Mouse (Mus musculus) neural tube, embryonic 14.5 days (tissue): ENCODE results near the gene Cideb. TPM values are rescaled to one million over a fixed set of nuclear protein-coding genes. Genes with fewer than 3 reads are reported as not detected.

Experiments used
- ATAC-seq: fragments of 200-750 bp; cut with Nextera tagmentation; 2 replicates; pipeline ENCODE4 v1.8.0; 2017; ENCODE audit warnings: low read depth, mild to moderate bottlenecking, moderate TSS enrichment, moderate library complexity
- H3K27ac ChIP-seq: fragments of 300-500 bp; sonication (generic); 2 replicates; pipeline ENCODE4 v1.5.1; 2014; ENCODE audit warnings: low read depth, mild to moderate bottlenecking, control low read depth, low read length, moderate library complexity, mixed read lengths
- H3K27me3 ChIP-seq: fragments of 300-500 bp; sonication (generic); 2 replicates; pipeline ENCODE4 v1.6.1; 2014; ENCODE audit warnings: low read length; ENCODE audit not compliant: control insufficient read depth, insufficient read depth
- H3K36me3 ChIP-seq: fragments of 300-500 bp; sonication (generic); 2 replicates; pipeline ENCODE4 v1.6.1; 2014; ENCODE audit warnings: low read length, mixed read lengths; ENCODE audit not compliant: control insufficient read depth, insufficient read depth
- H3K4me1 ChIP-seq: fragments of 300-500 bp; sonication (generic); 2 replicates; pipeline ENCODE4 v1.6.1; 2014; ENCODE audit warnings: low read length; ENCODE audit not compliant: control insufficient read depth, insufficient read depth
- H3K4me2 ChIP-seq: fragments of 300-500 bp; sonication (generic); 2 replicates; pipeline ENCODE4 v1.6.1; 2014; ENCODE audit warnings: mild to moderate bottlenecking, low read depth, low read length, control low read depth
- H3K4me3 ChIP-seq: fragments of 300-500 bp; sonication (generic); 2 replicates; pipeline ENCODE4 v1.5.1; 2014; ENCODE audit warnings: low read depth, low read length, control low read depth, mixed read lengths
- H3K9ac ChIP-seq: fragments of 300-500 bp; sonication (generic); replicated peaks from 2 replicates; pipeline ENCODE4 v1.6.1; 2014; ENCODE audit warnings: low read depth, mild to moderate bottlenecking, control low read depth, low read length, mixed read lengths
- H3K9me3 ChIP-seq: fragments of 300-500 bp; sonication (generic); 2 replicates; pipeline ENCODE4 v1.6.1; 2016; ENCODE audit warnings: low read length; ENCODE audit not compliant: control insufficient read depth
- WGBS: fragments of 180-500 bp; shearing (Covaris S2); extraction: QIAGEN DNeasy Blood & Tissue Kit; methylation state at CpG from one replicate; pipeline ENCODE4 v1.1.7; 2014; 5-methylcytosine and 5-hydroxymethylcytosine counted together
- polyA plus RNA-seq: library from polyadenylated mRNA; unstranded; fragments of >200 nt; fragmentation: Nextera tagmentation; extraction: Ambion mirVana; gene quantifications from 2 replicates; pipeline ENCODE4 v1.2.1, GENCODE M21; 2014

Cideb gene
- polyA plus RNA-seq, 1 experiment from 2014 or later = not detected

DNA sequence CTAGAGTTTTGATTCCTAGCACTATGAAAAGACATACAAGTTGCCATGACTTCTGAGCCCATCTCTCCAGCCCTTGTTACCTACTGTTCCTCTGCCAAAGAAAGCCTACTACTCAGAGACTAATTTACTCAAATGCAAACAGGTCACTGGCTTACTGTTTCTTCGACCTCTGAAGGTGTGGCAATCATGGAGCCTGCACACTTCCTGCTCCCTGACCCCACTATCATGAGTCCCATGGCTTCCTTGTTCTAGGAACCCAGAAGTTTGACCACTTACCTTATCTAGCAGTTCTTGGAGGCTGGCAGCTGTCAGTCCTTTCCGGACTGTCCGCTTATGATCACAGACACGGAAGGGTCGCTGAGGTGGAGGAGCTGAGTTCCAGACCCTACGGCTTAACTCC lies 692 bp downstream of the Cideb start:
- WGBS = 89% methylated on average over 6 of the region's 6 CpGs
- no peak overlapping the region for H3K4me3 ChIP-seq
- no peak overlapping the region for H3K4me2 ChIP-seq
- no peak for ATAC-seq
- peaks cover 26% of the 10 kb centered on the region for H3K36me3 ChIP-seq
- no peak overlapping the region for H3K27ac ChIP-seq
- no peak overlapping the region for H3K9ac ChIP-seq
- H3K27me3 ChIP-seq = peaks cover 10% of the 10 kb centered on the region
- H3K9me3 ChIP-seq = no peaks in the 10 kb centered on the region
- H3K4me1 ChIP-seq = peaks cover 7% of the 10 kb centered on the region; the same call in 1 of the 2 replicates

DNA sequence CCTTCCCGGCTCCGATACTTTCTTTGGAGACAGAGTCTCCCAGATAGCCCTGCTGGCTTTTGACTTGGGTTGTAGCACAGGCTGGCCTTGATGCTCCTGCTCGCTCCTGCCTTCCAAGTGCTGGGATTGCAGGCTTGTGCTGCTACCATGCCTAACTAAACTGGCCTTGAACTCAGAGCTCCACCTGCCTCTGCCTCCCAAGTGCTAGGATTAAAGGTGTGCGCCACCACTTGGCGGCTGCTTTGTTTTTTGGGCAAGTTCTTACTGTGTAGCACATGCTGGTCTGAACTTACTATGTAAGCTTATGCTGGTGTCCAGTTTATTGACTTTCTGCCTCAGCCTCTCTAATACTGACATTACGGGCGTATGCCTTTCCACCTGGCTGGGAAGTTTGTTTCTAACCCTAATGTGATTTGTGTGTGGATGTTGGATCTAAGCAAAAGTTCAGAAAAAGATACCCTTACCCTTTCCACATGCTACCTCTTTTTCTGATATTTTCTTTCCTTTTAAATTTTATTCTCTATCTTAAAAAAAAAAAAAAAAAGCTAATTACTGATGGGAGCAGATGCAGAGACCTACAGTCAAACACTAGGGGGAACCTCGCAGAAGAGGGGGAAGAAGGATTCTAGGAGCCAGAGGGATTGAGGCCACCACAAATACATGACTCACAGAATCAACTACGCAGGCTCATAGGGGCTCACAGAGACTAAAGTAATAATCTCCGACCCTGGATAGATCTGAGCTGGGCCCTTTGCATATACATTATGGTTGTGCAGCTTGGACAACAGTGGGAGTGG lies 11.0 kb downstream of the Cideb start:
- Histone ChIP-seq H3K36me3 (peaks cover 9% of the 10 kb centered on the region), H3K27ac (no peak overlapping the region), H3K4me3 (no peak overlapping the region), H3K9me3 (no peaks in the 10 kb centered on the region), H3K27me3 (no peaks in the 10 kb centered on the region), H3K4me2 (peak overlapping the region; percentile 96), H3K4me1 (peaks cover 23% of the 10 kb centered on the region), H3K9ac (no peak overlapping the region)
- 93% methylated on average over 10 of the region's 10 CpGs for WGBS
- no peak for ATAC-seq

DNA sequence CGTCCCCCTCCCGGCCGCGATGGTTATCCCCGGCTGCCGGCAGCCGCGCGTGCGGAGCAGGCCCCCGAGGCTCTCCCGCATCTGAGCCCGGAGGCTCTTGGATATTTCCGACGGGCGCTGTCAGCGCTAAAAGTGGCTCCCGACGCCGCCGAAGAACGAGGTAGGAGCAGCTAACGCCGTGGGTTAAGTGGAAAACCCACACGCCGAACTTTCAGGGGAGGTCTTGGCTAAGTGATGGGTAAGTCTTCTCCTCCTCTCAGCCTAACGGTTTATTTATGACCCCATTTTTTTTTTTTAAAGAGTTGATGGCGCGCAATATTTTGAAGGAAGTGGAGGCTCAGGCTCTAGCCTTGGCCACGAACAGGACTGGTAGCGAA lies 12.4 kb downstream of the Cideb start:
- Histone ChIP-seq H3K4me2 (peak overlapping the region; percentile 96), H3K4me3 (peak overlapping the region; percentile 84), H3K27me3 (no peaks in the 10 kb centered on the region), H3K9ac (peak overlapping the region; percentile 74), H3K36me3 (no peaks in the 10 kb centered on the region), H3K27ac (0 out of 2 replicates have a peak overlapping the region, but pooled peaks have one; percentile 0), H3K9me3 (no peaks in the 10 kb centered on the region), H3K4me1 (peaks cover 23% of the 10 kb centered on the region)
- ATAC-seq = no peak
- under 1% methylated on average over 31 of the region's 31 CpGs for WGBS

DNA sequence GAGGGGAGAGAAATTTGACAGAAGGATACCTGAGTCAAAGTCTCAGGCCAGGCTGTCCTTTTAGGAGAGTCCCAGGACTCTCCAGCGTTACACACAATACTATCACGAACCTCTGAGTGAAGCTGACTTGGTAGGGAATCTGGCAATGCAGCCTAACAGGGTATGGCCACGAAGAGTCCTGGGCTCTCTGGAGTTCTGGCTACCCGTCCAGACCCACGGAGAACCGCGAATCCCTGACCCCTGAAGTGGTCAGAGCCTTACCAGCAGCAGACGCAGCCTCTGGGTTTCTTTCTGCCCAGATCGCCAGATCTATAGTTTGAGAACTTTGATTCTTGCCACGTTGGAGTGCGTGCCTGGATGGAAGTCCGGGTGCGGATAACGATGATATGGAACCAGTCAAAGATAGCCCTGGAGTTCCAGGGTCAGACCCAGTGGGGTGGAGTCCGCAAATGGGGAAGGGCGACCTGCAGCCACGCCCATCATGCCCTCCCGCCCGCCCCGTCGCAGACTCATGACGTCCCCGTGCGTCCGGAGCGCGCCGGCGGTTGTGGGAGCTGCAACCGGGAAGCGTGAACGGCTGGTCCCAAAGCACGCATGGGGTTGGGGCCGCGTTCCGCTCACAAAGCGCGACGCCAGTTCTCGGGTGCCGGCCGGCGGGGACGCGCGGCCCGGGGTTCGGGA lies 12.9 kb downstream of the Cideb start, which contains the start of the genes Dhrs1 and Nop9:
TSS of gene Dhrs1 (minus strand) at position 511 of the 681 bp plus-strand sequence.
TSS of gene Nop9 (plus strand) at position 514 of the 681 bp plus-strand sequence.
- Histone ChIP-seq H3K9ac (peak within 1 kb of the TSS; percentile 74), H3K4me3 (peak within 1 kb of the TSS; percentile 84), H3K4me2 (peak within 1 kb of the TSS; percentile 96), H3K4me1 (peaks cover 23% of the 10 kb centered on the region), H3K27ac (0 out of 2 replicates have a peak within 1 kb of the TSS, but pooled peaks have one; percentile 0), H3K36me3 (0 out of 2 replicates have a peak, but pooled peaks cover under 1% of the 10 kb centered on the region), H3K27me3 (no peaks in the 10 kb centered on the region), H3K9me3 (no peaks in the 10 kb centered on the region)
- ATAC-seq = peak; percentile 83
- WGBS = 1% methylated on average over 48 of the region's 48 CpGs

DNA sequence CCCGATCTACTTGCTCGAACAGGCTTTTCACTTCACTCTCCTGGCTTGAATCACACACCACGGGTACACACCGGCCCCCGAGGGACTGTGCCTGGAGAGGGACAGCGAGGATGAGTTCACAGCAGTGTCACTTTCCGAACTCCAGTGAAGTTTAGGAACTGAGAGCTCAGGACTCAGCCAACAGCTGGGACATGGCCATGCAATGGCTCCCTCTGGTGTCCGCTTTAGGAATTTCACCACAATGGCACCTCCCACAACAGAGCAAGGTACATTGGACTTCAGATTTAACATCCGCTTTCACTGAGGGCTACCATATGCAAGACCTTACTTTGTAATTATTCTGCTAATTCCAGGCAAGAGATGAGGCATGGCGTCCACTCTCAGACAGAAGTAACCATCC lies 14.5 kb downstream of the Cideb start:
- ATAC-seq = peak; percentile 60; the same call in 1 of the 2 replicates
- H3K27ac ChIP-seq = no peak overlapping the region
- H3K4me3 ChIP-seq = no peak overlapping the region
- no peaks in the 10 kb centered on the region for H3K9me3 ChIP-seq
- no peaks in the 10 kb centered on the region for H3K27me3 ChIP-seq
- H3K4me1 ChIP-seq = peaks cover 23% of the 10 kb centered on the region
- H3K9ac ChIP-seq = no peak overlapping the region
- 20% methylated on average over 10 of the region's 10 CpGs for WGBS
- H3K4me2 ChIP-seq = peak overlapping the region; percentile 16; the same call in 1 of the 2 replicates
- H3K36me3 ChIP-seq = 0 out of 2 replicates have a peak, but pooled peaks cover 7% of the 10 kb centered on the region

DNA sequence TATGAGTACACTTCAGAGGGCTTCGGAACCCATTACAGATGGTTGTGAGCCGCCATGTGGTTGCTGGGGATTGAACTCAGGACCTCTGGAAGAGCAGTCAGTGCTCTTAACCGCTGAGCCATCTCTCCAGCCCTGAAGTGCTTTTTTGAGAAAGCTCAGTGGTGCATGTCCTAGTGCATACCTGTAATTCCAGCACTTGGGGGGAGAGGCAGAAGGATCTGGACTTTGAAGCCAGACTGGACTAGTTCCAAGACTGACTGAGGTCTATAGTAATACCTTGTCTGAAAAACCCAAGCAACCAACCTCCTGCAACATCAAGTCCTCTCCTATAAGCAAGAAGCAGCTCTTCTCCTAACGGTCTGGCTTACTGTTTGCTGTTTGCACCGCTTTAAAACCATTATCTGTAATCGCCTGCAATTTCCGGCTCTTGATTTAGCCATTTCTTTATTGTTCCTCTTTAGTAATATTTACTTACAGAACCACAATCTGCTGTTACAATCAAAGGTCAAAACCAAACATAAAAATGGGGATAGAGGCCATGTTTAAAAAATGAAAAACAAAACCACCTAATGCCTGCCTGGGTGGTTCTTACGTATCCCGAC lies 21.1 kb downstream of the Cideb start:
- H3K4me3 ChIP-seq = no peak overlapping the region
- no peaks in the 10 kb centered on the region for H3K4me1 ChIP-seq
- no peaks in the 10 kb centered on the region for H3K9me3 ChIP-seq
- ATAC-seq = no peak
- H3K9ac ChIP-seq = no peak overlapping the region
- H3K36me3 ChIP-seq = peaks cover 9% of the 10 kb centered on the region; the same call in 1 of the 2 replicates
- 91% methylated on average over 9 of the region's 9 CpGs for WGBS
- no peak overlapping the region for H3K4me2 ChIP-seq
- H3K27me3 ChIP-seq = no peaks in the 10 kb centered on the region
- H3K27ac ChIP-seq = no peak overlapping the region

DNA sequence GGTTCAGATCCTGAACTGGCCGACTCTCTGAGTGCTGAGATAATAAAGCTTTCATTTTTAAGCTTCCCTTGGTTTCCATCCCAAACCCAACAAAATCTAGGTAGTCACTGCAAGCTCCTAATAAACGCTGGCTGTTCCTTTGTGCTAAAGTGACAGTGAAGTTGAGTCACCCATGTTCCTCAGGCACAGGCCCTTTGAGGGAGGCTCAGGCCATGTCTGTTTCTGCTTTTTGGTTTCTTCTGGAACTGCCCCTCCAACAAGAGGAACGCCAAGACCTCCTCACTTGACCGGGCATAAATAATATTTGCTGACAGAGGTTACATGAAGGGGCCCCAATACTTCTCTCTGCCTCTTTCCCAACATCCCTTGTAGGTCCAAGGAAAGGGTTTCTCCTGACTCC lies 22.5 kb downstream of the Cideb start:
- Histone ChIP-seq H3K4me1 (no peaks in the 10 kb centered on the region), H3K9me3 (no peaks in the 10 kb centered on the region), H3K27me3 (no peaks in the 10 kb centered on the region), H3K4me3 (no peak overlapping the region), H3K27ac (no peak overlapping the region), H3K36me3 (peaks cover 9% of the 10 kb centered on the region; the same call in 1 of the 2 replicates), H3K9ac (no peak overlapping the region), H3K4me2 (no peak overlapping the region)
- 85% methylated on average over 4 of the region's 4 CpGs for WGBS
- no peak for ATAC-seq

DNA sequence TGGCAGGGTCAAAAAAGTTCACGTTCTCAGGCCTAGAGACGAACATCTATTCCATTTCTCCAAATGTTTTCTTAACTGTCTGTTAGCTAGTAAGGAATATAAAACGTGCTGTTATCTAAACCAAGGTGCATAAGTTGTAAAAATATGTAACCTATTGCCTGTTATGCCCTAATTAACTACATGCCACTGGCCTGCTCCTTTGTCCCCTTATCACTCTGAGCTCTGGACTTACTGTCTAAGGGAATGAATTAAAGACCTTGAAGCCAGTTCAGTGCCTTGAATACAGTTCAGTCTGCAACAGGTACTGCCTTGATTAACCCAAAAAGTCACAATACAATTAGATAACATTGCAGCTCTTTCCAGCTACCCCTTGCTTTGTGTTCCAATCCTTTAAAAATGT lies 22.9 kb downstream of the Cideb start:
- Histone ChIP-seq H3K4me1 (no peaks in the 10 kb centered on the region), H3K9me3 (no peaks in the 10 kb centered on the region), H3K4me3 (no peak overlapping the region), H3K9ac (no peak overlapping the region), H3K36me3 (peaks cover 9% of the 10 kb centered on the region; the same call in 1 of the 2 replicates), H3K27ac (no peak overlapping the region), H3K27me3 (no peaks in the 10 kb centered on the region), H3K4me2 (no peak overlapping the region)
- 67% methylated on average over 3 of the region's 3 CpGs for WGBS
- no peak for ATAC-seq
